Mouse (Mus musculus): ENCODE data around the gene Crlf1. TPM values are rescaled to one million over a fixed set of nuclear protein-coding genes. Genes with fewer than 3 reads are reported as not detected.

The Crlf1 gene
- polyA plus RNA-seq, 1 experiment from 2014 or later = 3.6 TPM

DNA sequence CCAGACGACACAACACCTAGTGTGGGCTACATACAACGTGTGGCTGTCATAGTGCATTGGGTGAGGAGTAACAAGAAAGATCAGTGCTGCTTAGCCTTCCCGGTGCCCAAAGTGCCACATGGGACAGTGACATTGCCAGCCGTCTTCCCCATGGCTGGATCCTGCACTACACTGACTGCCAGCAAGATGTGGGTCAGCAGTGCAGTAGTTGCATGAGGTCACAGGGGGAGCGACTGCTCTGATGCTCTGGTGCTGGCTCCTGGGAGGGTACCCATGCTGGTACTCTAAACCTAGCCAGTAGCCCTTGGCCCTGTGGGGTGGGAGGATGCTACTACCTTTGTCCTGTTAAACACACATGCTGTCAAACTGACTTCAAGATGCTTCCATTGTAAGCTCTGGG, 32.8 kb upstream of the Crlf1 start:
- Histone ChIP-seq H3K4me3 (replicated peaks) (no peak overlapping the region), H3K27ac (no peak overlapping the region), H3K4me1 (replicated peaks) (peaks cover 22% of the 10 kb centered on the region), H3K36me3 (peaks cover 11% of the 10 kb centered on the region; the same call in 1 of the 2 replicates), H3K9ac (no peak overlapping the region), H3K27me3 (no peaks in the 10 kb centered on the region), H3K4me2 (no peak overlapping the region), H3K9me3 (replicated peaks) (peaks cover 4% of the 10 kb centered on the region; the same call in 1 of the 2 replicates)
- no peak for ATAC-seq (ENCODE audit: low read depth)
- DNase-seq = no peak
- 79% methylated on average over 5 of the region's 5 CpGs for WGBS (ENCODE audit: insufficient replicate concordance)

DNA sequence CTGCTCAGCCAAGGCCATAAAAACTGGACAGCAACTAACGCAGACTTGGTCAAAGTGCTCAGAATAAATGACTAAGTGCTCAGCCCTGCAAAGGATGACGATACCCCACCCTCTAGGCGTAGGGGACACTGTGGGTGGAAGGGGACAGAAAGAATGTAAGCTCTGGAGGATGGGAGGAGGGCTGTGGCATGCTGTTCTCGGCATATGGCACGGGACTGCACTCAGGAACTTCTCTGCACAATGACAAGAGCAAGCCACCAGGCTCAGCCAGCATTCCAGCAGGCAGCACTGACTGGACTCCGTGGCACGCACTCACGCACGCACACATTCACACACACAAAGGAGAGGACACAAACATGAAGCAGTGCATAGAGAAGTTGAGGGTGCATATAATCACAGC, 32.4 kb upstream of the Crlf1 start:
- Histone ChIP-seq H3K9me3 (replicated peaks) (peaks cover 4% of the 10 kb centered on the region; the same call in 1 of the 2 replicates), H3K4me2 (no peak overlapping the region), H3K27ac (no peak overlapping the region), H3K9ac (no peak overlapping the region), H3K27me3 (no peaks in the 10 kb centered on the region), H3K36me3 (peaks cover 11% of the 10 kb centered on the region; the same call in 1 of the 2 replicates), H3K4me1 (replicated peaks) (peaks cover 22% of the 10 kb centered on the region), H3K4me3 (replicated peaks) (no peak overlapping the region)
- 81% methylated on average over 9 of the region's 9 CpGs for WGBS (ENCODE audit: insufficient replicate concordance)
- ATAC-seq (ENCODE audit: low read depth) = no peak
- DNase-seq = no peak

DNA sequence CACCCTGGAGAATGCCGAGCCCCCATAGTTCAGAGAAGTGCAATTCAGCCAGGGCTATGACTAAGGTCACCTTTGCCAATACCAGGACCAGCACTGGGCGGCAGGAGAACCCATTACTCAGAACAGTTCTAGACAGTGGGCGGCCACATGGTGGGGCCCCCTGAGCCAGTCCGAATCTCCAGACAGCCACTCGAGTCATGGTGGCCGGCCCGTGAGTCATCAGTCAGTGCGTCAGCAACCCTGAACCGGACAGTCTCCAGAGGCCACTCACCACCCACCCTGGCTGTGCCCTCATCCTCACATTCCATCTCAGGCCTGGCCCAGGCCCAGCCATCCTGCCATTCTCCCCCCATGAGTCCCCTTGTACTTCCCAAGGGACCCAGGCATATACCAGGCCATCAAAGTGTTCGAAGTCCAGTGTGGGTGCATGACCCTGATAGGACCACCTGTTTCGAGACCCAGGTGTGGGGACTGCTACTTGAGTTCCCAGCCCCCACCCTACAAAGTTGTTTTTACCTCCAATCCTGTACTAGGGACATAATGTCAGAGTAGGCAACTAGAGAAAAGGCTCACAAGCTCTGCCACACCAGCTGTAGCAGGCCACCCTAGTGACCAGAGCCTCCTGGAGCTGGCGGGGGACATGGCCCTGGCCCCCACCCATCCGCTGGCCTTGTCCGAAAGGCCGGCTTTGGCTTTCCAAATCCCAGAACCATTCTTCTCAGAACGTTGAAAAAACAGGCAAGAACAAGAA, 31.0 kb upstream of the Crlf1 start:
- no peak overlapping the region for H3K27ac ChIP-seq
- no peak overlapping the region for H3K4me3 ChIP-seq (replicated peaks)
- ATAC-seq (ENCODE audit: low read depth) (no peak), DNase-seq (no peak)
- H3K36me3 ChIP-seq = peaks cover 17% of the 10 kb centered on the region
- peaks cover 4% of the 10 kb centered on the region; the same call in 1 of the 2 replicates for H3K9me3 ChIP-seq (replicated peaks)
- no peak overlapping the region for H3K4me2 ChIP-seq
- no peaks in the 10 kb centered on the region for H3K27me3 ChIP-seq
- peaks cover 31% of the 10 kb centered on the region for H3K4me1 ChIP-seq (replicated peaks)
- 79% methylated on average over 16 of the region's 16 CpGs for WGBS (ENCODE audit: insufficient replicate concordance)
- no peak overlapping the region for H3K9ac ChIP-seq

DNA sequence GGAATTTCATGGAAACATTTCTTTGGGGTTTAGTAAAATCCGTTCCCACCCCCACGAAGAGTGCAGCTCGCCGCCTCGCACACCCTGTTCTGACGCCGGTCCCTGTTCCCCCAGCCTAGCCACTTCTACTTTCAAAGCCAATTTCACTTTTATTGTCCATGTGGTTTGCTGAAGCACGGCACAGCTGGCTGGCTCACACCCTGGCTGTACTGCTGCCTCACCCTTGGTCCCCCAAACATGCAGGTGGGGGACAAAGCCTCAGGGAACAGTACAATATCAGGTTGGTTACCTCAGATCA, 30.5 kb upstream of the Crlf1 start:
- Histone ChIP-seq H3K4me2 (no peak overlapping the region), H3K4me1 (replicated peaks) (peaks cover 32% of the 10 kb centered on the region), H3K4me3 (replicated peaks) (no peak overlapping the region), H3K27me3 (no peaks in the 10 kb centered on the region), H3K9ac (no peak overlapping the region), H3K36me3 (peaks cover 17% of the 10 kb centered on the region), H3K27ac (no peak overlapping the region), H3K9me3 (replicated peaks) (peaks cover 4% of the 10 kb centered on the region; the same call in 1 of the 2 replicates)
- WGBS (ENCODE audit: insufficient replicate concordance) = 86% methylated on average over 8 of the region's 8 CpGs
- DNase-seq (no peak), ATAC-seq (ENCODE audit: low read depth) (no peak)

DNA sequence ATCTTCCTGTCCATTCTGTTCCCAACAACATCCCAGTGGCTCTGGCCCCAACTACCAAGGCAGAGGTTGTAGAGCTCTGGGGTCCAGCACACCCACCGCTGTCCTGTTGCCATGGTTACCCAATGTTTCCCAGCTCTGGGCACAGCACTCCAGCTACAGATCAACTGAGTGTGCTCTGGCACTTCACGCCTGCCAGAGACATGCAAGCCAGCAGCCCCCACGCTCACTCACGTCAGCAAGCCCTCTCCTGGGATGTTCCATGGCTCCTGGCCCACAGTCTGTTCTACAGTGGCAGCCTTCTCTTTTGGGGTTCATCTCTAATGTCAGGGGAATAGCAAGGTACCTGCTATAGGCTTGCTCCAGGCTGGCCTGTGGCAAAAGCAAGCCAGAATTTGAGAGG, 29.7 kb upstream of the Crlf1 start:
- no peak for DNase-seq
- H3K27ac ChIP-seq = no peak overlapping the region
- WGBS (ENCODE audit: insufficient replicate concordance) = 85% methylated on average over 4 of the region's 4 CpGs

DNA sequence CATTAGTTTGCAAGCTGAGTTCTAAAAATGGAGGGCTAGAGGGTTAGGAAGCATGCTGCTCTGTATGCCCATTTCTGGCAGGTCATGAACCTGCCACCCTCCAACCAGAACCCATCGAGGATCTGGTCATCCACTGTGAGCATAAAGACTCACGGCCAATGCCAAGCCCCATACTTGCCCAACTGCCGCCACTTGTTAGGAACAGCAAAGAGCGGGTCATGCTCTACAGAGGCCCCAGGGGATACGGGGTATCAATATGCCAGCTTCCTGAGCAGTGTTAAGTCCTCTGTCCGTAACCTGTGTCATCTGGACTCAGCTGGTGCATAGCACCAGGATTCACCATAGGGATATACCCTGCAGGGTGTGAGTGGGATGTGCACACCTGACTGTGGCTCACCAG, 28.8 kb upstream of the Crlf1 start:
- DNase-seq (no peak), ATAC-seq (ENCODE audit: low read depth) (no peak)
- no peak overlapping the region for H3K9ac ChIP-seq
- peaks cover 4% of the 10 kb centered on the region; the same call in 1 of the 2 replicates for H3K9me3 ChIP-seq (replicated peaks)
- H3K27me3 ChIP-seq = no peaks in the 10 kb centered on the region
- H3K4me3 ChIP-seq (replicated peaks) = no peak overlapping the region
- H3K4me2 ChIP-seq = no peak overlapping the region
- peaks cover 37% of the 10 kb centered on the region for H3K4me1 ChIP-seq (replicated peaks)
- 80% methylated on average over 6 of the region's 6 CpGs for WGBS (ENCODE audit: insufficient replicate concordance)
- peaks cover 17% of the 10 kb centered on the region for H3K36me3 ChIP-seq
- H3K27ac ChIP-seq = no peak overlapping the region

More for the DNA sequence above, 29.7 kb upstream of the Crlf1 start:
- Histone ChIP-seq H3K9ac (no peak overlapping the region), H3K9me3 (replicated peaks) (peaks cover 4% of the 10 kb centered on the region; the same call in 1 of the 2 replicates), H3K4me3 (replicated peaks) (no peak overlapping the region), H3K36me3 (peaks cover 17% of the 10 kb centered on the region), H3K4me1 (replicated peaks) (peaks cover 32% of the 10 kb centered on the region), H3K4me2 (no peak overlapping the region), H3K27me3 (no peaks in the 10 kb centered on the region)
- ATAC-seq (ENCODE audit: low read depth) = no peak

DNA sequence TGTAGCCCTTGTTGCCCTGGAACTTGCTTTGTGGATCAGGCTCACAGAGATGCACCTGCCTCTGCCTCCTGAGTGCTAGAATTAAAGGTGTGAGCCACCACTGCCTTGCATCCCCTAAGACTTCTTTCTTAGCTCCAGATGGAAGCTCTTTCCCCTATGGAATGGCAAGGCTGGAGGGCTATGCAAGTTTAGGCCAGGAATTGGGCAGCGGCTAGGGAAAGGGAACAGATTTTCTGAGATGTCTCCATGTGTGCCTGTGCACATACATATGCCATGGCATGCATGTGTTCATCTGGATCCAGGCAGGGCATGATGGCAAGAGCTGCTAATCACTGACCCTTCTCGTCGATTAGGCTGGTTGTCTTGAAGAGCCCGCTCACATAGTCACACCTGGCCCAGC, 27.3 kb upstream of the Crlf1 start:
- ATAC-seq (ENCODE audit: low read depth) = no peak
- H3K4me2 ChIP-seq = no peak overlapping the region
- peaks cover 52% of the 10 kb centered on the region for H3K4me1 ChIP-seq (replicated peaks)
- 92% methylated on average over 4 of the region's 4 CpGs for WGBS (ENCODE audit: insufficient replicate concordance)
- no peak overlapping the region for H3K27ac ChIP-seq
- H3K4me3 ChIP-seq (replicated peaks) = no peak overlapping the region
- no peak overlapping the region for H3K9ac ChIP-seq
- peaks cover 12% of the 10 kb centered on the region for H3K36me3 ChIP-seq
- no peak for DNase-seq
- H3K27me3 ChIP-seq = no peaks in the 10 kb centered on the region
- no peaks in the 10 kb centered on the region for H3K9me3 ChIP-seq (replicated peaks)

DNA sequence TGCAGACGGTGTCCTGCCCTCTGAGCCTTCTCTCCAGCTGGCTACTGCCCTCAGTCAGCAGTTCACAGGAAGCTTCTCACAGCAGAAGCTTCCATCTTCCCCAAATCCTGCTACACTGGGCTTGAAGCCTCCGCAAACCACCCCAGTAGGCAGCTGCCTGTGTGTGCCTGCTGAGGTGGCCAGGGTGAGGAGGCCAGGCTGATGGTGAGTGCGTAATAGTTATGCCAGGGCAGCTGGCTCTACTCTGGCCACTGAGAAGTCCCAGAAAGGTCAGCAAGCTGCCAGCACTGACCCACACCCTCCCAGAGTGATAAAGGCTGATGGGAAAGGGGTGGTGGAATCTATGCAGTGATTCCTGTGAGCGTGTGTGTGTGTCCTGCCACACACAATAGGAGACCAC, 26.7 kb upstream of the Crlf1 start:
- WGBS (ENCODE audit: insufficient replicate concordance) = 83% methylated on average over 4 of the region's 4 CpGs
- H3K27me3 ChIP-seq = no peaks in the 10 kb centered on the region
- peaks cover 49% of the 10 kb centered on the region for H3K4me1 ChIP-seq (replicated peaks)
- no peaks in the 10 kb centered on the region for H3K9me3 ChIP-seq (replicated peaks)
- ATAC-seq (ENCODE audit: low read depth) (no peak), DNase-seq (no peak)
- H3K27ac ChIP-seq = no peak overlapping the region
- H3K4me3 ChIP-seq (replicated peaks) = no peak overlapping the region
- no peak overlapping the region for H3K9ac ChIP-seq
- no peak overlapping the region for H3K4me2 ChIP-seq
- H3K36me3 ChIP-seq = peaks cover 12% of the 10 kb centered on the region

DNA sequence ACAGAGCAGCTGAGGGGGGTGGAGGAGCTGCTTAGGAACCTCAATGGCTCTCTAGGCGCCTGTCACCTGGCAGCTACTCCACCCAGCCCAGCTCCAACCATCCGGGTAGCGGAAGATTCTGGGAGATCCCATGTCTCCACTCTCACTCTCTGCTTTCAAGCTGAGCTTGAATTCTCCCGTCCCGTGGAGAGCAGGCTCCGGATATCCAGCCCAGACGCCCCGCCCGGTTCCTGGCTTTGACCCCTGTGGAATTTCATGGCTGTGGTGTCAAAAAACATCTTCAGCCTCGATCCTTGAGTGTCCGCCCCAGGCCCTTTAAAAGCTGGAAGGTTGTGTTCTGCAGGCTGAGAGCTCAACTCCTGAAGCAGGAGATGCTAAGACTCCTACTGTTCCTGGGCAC, 26.2 kb upstream of the Crlf1 start:
- Histone ChIP-seq H3K36me3 (peaks cover 12% of the 10 kb centered on the region), H3K4me3 (replicated peaks) (no peak overlapping the region), H3K27ac (no peak overlapping the region), H3K4me2 (no peak overlapping the region), H3K4me1 (replicated peaks) (peaks cover 46% of the 10 kb centered on the region), H3K9me3 (replicated peaks) (no peaks in the 10 kb centered on the region), H3K27me3 (no peaks in the 10 kb centered on the region), H3K9ac (no peak overlapping the region)
- ATAC-seq (ENCODE audit: low read depth) = no peak
- 77% methylated on average over 11 of the region's 11 CpGs for WGBS (ENCODE audit: insufficient replicate concordance)
- no peak for DNase-seq

DNA sequence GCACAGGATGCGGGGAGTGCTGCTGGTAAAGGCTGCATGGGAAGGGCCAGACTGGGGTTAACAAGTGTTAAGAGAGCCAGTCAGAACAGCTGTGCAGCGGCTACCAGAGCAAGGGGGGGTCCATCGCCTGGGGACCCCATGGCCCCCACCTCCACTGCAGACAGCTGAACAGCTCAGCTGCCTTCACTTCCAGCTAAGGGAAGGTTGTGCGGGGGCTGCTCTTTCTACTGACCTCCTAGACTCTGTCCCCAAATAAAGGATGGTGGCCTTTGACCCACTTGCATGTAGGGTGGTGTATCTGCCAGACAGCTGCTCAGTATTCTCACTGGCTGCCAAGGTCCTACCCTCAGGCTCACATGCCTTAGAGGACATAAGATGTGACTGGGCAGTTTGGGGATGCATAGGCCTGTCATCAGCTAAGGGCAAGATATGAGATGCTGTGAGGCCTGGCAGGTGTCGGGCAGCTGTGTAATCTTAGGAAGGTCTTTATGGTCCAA, 25.7 kb upstream of the Crlf1 start:
- no peak for DNase-seq
- peaks cover 46% of the 10 kb centered on the region for H3K4me1 ChIP-seq (replicated peaks)
- no peak overlapping the region for H3K27ac ChIP-seq
- no peak overlapping the region for H3K4me3 ChIP-seq (replicated peaks)
- H3K4me2 ChIP-seq = no peak overlapping the region
- peaks cover 12% of the 10 kb centered on the region for H3K36me3 ChIP-seq
- ATAC-seq (ENCODE audit: low read depth) = 0 out of 2 replicates have a peak, but pooled peaks have one; percentile 14
- 69% methylated on average over 5 of the region's 5 CpGs for WGBS (ENCODE audit: insufficient replicate concordance)
- H3K27me3 ChIP-seq = no peaks in the 10 kb centered on the region
- no peak overlapping the region for H3K9ac ChIP-seq
- H3K9me3 ChIP-seq (replicated peaks) = no peaks in the 10 kb centered on the region

DNA sequence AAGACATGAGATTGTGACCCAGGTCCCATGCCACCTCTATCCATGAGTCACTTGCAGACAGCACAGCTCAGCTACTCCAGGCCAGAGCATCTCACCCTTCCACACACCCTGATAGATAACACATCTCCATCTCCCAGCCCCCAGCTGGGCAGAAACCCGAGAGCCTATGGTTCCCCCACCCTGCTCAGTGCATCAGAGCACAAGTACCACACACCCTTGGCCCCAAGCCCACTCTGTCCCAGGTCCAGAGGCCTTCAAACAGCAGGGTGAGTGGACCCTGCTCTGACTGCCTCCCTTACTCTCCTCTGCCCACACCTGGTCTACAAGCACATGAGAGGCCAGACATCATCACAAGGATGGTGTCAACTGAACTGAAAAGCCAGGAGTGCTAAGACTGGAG, 25.1 kb upstream of the Crlf1 start:
- Histone ChIP-seq H3K27ac (no peak overlapping the region), H3K9ac (no peak overlapping the region), H3K36me3 (peaks cover 12% of the 10 kb centered on the region), H3K27me3 (no peaks in the 10 kb centered on the region), H3K4me3 (replicated peaks) (no peak overlapping the region), H3K4me1 (replicated peaks) (peaks cover 46% of the 10 kb centered on the region), H3K9me3 (replicated peaks) (no peaks in the 10 kb centered on the region), H3K4me2 (no peak overlapping the region)
- DNase-seq (no peak), ATAC-seq (ENCODE audit: low read depth) (no peak)
- WGBS (ENCODE audit: insufficient replicate concordance) = 50% methylated on average over 1 of the region's 1 CpGs

DNA sequence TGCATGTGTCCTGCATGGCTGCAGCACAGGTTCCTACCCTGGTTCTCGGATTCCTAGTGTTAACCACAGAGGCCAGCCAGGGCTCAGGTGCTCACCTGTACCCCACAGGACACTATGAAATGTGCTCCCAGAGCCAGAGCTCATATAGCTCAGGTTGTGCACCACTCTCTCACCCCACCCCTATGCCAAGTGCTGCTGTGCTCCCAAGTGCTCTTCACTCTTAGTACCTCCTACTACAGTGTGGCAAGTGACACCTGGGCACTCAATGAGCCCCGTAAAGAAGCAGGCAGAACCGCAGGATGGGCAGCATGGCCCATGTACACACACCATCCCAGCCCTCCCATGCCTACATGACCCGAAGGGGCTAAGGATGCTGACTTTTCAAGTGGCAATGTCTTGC, 24.2 kb upstream of the Crlf1 start:
- peaks cover 12% of the 10 kb centered on the region for H3K36me3 ChIP-seq
- no peak overlapping the region for H3K4me3 ChIP-seq (replicated peaks)
- H3K4me2 ChIP-seq = 0 out of 2 replicates have a peak overlapping the region, but pooled peaks have one; percentile 21
- no peaks in the 10 kb centered on the region for H3K9me3 ChIP-seq (replicated peaks)
- H3K27me3 ChIP-seq = no peaks in the 10 kb centered on the region
- ATAC-seq (ENCODE audit: low read depth) (no peak), DNase-seq (no peak)
- H3K27ac ChIP-seq = no peak overlapping the region
- peaks cover 46% of the 10 kb centered on the region for H3K4me1 ChIP-seq (replicated peaks)
- H3K9ac ChIP-seq = no peak overlapping the region
- WGBS (ENCODE audit: insufficient replicate concordance) = 82% methylated on average over 4 of the region's 4 CpGs

All from liver, embryonic 13.5 days (tissue).